Mouse (Mus musculus) frontal cortex, postnatal 14 days (tissue): ENCODE data around the gene Spats2.
"Not testable (repeated sequence)": the region's sequence is repeated elsewhere in the genome, so short reads cannot be mapped to it uniquely, and the experiment has no call there.

ENCODE experiments used
- DNase-seq, 2 experiments: peaks; one replicate each; pipeline ENCODE4 v3.0.0; 2022; ENCODE audit warnings: low spot score in 2 of 2

The Spats2 gene

DNA sequence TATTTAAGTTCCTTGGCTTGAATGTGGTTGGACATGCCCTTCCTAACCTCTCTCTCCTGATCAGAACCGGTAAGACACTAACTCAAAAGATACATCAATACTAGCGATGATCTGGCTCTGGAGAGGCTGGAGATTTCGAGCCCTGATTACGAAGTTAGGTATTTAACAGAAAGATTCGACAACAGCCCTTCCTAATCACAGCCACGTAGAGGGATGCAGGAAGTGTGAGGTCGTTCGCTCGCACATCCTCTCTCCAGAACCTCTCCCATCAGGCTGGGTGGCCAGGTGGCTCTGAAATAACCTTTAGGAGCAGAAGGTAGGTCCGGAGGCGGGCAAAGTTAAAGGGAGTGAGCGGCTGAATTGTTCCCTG lies at the start of gene Spats2:
Gene Spats2, plus strand, starts transcription at position 206 of the 370 bp plus-strand sequence.
- DNase-seq = no peak

DNA sequence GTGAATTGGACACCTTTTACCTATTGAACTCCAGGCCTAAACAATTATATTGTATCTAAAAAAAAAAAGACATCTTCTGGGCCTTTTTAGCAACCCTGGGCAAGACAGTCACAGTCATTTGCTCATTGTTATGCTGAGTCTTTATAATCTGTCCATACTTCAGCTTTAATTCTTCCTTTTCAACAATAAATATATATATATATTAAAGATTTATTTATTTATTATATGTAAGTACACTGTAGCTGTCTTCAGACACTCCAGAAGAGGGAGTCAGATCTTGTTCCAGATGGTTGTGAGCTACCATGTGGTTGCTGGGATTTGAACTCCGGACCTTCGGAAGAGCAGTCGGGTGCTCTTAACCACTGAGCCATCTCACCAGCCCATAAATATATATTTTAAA lies 49.7 kb upstream of the Spats2 start:
- DNase-seq = not testable (repeated sequence)

DNA sequence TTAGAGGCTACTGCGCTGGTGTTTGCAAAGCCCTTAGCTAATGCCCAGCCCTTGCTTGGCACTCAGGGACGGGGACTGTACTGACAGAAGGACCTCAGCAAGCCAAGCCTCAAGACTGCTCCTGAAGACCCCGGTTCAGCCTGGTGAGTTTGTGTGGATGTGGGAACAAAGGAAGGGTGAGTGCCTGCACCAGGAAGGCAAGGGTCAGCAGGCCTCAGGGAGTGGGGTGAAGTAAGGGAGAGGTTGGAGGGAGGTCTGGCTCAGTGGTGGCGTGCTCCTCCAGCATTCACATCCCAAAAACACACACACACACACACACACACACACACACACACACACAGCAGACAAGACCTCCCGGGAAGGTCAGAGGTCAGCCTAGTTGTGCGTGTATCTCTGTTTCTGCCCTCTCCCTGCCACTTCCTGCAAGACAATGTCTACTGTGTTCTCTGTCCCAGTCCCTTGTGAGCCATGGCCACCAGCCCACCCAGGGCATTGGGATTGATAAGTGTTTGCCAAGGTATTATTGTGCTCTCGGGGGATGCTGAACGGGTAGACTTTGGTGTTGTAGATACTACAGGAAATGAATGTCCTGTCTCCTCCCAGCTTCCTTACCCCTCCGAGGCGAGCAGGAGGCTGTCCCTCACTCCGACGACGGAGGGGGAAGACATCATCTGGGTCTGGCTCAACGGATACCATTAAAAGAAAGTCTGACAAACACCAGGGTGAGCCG lies 47.4 kb upstream of the Spats2 start:
- no peak for DNase-seq

DNA sequence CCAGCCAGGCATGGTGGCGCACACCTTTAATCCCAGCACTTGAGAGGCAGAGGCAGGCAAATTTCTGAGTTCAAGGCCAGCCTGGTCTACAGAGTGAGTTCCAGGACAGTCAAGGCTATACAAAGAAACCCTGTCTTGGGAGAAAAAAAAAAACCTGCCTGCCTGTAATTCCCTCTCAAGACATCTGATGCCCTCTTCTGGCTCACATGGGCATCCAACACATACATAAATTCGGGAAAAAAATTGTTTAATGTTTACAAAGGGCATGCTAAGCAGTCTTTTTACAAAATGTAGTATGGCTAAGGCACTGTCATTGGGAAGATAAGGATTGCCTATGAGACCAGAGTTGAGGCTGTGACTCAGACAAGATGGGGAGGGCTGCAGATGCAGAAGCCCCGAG lies 45.9 kb upstream of the Spats2 start:
- no peak for DNase-seq

DNA sequence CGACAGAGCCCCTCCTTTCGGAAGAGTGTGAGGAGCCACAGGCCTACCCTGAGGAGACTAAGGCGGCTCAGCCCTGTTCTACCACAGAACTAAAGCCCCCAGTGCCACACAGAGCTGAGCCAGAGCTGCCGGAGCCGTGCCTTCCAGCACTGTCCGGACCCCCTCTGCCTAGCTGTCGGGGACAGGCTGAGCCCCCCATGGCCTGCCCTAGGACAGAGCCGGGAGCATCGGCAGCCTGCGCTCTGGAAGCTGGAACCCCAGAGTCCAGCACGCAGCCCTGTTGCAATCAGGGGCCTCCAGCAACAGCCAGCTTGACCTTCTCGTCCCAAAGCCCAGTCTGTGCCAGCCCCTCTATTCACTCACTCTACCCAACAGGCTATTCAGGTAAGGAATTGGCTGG lies 43.4 kb upstream of the Spats2 start:
- no peak for DNase-seq

DNA sequence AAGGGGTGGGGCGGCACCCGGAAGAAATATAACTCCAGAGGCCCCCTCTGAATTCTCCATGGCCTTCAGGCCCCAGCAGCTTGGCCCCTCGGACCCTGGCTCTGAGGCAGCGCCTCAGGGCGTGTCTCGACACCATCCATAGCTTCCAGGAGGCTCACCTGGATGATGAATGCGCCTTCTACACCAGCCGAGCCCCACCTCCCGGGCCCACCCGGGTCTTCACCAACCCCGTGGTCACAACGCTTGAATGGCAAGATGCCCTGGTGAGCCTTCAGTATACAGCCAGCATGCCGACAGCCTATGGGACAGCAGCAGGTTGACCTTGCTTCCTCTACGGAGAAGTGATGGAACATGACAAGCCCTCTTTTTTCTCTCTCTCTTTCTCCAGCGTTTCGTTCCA lies 42.9 kb upstream of the Spats2 start:
- no peak for DNase-seq

DNA sequence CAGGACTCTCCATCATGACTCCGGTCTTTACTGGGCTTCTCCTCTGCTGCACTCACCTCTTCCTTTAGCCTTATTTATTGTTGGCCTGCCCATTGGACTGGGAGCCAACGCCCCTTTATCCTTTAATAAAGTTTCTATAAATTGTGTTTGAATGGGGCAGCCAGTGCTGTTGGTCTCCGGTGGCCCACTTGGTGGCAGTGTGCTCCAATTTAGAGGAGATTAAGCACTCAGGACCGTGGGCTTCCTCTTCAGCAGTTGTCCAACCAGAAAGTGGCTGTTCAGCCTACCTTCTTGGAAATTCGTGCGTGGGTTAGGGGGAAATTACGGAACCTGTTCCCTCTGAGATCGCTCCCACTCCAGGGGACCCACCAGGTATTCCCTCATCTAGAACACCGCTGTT lies 42.5 kb upstream of the Spats2 start:
- no peak for DNase-seq

DNA sequence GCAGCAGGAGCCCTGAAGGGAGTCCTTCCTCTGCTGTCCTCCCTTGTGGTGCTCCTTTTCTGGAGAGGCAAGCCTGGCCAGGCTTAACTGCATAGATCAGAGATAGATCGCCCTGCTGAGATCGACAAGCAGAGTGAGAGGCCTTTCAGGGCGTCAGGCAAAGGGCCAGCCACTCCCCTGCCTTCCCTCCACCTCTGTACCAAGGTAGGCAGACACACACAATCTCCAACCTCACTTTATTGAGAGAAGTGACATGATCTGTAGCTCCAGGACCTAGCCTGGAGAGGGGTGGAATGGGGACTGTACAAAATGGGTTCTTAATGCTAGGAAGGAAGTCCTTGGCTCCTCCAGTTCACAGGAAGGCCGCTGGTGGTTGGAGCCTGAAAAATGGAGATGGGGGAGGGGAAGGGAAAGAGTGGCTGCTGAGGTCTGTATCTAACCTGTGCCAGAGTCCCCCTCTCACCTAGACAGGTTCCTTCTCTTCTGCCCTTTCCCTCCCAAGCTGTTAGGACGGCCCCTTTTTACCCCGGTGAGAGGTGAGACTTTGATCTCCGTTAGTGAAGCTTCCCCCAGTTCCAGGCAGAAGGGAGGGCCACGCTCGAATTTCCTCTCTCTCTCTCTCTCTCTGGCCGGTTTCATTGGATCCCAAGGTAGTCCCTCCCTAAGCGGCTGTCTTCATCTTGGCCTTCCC lies 41.7 kb upstream of the Spats2 start:
- no peak for DNase-seq

DNA sequence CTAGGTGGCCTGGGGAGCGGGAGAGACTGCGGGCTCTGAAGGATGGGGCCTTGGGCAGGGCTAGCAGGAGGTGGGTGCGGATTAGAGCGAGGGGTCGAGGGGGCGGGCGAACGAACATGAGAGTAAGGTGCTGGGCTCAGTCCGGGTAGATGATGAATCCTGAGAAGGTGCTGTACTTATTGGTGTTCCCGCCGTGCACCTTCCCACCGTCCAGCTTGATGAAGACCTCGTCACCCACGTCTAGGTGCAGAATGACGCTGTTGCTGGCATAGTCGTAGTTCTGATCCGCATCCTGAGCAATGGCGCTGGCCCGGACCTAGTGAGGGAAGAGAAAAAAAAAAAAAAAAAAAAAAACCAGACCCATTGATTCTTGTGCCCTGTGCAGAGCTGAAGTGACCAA lies 41.1 kb upstream of the Spats2 start:
- DNase-seq = no peak

DNA sequence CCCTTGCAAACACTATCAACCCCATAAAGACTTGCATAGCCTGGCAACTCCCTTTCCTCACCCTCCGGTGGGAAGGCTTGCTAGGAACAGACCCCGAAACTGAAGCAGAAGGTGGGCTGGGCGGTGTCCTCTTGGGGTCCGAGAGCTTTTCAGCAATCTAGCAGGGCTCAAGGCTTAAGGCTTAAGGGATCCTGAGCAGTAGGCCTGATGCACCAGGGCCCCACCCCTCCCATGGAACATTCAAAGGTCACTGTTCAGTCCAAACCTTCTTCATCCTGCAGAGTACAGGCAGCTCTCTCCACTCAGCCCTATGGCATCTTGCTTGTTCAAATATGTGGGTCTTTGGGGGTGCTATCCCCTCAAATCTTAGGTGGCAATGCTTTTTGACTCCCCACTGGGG lies 39.7 kb upstream of the Spats2 start:
- DNase-seq = no peak

DNA sequence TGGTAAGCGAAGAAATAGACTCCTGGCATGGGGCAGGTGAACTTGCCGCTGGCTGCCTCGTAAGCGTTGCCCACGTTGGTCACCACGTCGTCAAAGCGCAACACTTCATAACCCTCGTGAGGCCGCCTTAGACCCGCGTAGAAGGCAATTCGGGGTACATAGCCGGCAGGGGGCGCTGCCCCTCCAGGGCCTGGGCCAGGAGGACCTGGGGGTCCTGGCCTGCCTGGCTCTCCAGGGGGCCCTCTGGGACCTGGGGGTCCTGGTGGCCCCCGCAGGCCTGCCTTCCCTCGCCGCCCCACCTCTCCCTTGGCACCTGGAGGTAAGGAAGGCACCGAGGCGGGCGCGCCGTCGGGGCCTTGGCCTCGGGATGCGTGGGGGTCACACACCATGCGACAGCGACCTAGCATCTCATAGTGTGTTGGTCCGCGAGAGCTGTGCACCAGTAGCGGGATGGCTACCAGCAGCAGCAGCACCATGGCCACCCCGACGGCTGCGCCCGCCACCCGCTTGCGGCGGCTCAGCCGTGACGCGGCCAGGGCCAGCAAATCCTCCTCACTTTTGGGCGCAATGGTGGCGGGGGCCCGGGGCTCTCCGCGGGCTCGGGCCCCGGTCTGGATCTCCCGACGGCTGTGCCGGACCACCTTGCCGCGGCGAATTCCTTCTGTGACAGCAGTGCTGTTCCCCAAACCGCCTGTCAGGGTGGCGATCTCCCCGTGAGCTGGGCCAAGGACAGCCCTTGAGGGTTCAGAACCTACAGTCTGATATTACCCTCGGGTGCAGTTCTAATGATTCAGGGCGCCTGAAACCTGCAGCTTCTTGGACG lies 38.3 kb upstream of the Spats2 start, which contains the start of gene C1ql4:
Gene C1ql4, minus strand, starts transcription at position 565 of the 823 bp plus-strand sequence.
- DNase-seq = no peak

DNA sequence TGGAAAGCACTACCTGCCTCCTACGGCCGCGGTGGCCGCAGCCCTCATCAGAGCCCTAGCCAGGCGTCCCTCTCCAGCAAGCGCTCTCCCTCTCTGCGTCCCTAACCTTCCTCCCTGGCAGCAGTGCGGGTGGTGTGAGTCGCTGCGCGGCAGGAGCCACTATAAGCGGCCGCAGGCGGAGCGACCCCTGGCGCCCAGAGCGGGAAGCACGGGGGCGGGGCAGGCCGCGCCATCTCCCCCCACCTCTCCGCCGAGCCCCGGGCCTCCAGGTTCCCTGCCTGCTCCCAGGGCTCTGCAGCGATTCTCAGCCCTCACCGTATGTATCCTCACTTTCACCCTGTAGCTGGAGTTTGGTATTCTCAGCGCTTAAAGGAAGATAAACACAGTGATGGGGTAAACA lies 37.4 kb upstream of the Spats2 start:
- DNase-seq = peak in 1 of 2 experiments; percentile 43

DNA sequence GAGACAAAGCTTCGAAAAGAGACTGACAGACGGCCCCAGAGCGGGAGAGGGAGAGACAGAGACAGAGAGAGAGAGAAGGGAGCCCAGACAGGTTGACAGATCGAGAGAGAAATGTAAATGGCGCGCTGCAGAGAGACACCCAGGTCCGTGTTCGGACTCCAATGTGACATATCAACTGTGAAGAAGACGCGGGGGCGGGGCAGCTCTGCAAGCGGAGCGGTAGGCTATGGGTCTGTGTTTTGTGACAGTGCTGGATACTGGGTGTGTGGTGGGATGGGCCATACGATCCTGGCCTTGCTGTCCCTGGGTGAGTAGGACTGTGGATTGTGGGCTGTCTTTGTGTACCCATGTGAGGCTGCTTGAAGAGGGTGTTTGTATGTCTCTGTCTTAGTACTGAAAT lies 36.6 kb upstream of the Spats2 start:
- DNase-seq = no peak

DNA sequence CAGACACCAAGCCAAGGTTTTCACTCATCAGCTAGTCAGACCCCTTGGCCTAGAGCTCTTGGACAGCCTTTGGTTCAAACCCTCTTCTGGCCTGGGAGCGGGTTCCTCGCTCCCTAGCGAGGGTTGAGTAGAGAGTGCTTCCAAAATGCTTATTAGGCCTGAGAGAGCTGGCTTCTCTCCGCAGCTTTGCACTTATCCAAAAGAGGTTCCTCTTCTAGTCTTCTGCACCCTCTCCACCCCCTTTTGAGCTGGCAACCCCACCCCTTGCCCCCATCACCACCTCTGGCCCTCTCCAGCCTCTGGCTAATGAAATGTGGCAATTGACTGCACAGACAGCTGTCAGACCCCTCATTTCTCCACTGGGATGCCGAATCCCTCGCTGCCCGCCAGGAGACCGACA lies 32.8 kb upstream of the Spats2 start, which contains the start of gene Dnajc22:
Gene Dnajc22, plus strand, starts transcription at position 301 of the 400 bp plus-strand sequence.
- no peak for DNase-seq

DNA sequence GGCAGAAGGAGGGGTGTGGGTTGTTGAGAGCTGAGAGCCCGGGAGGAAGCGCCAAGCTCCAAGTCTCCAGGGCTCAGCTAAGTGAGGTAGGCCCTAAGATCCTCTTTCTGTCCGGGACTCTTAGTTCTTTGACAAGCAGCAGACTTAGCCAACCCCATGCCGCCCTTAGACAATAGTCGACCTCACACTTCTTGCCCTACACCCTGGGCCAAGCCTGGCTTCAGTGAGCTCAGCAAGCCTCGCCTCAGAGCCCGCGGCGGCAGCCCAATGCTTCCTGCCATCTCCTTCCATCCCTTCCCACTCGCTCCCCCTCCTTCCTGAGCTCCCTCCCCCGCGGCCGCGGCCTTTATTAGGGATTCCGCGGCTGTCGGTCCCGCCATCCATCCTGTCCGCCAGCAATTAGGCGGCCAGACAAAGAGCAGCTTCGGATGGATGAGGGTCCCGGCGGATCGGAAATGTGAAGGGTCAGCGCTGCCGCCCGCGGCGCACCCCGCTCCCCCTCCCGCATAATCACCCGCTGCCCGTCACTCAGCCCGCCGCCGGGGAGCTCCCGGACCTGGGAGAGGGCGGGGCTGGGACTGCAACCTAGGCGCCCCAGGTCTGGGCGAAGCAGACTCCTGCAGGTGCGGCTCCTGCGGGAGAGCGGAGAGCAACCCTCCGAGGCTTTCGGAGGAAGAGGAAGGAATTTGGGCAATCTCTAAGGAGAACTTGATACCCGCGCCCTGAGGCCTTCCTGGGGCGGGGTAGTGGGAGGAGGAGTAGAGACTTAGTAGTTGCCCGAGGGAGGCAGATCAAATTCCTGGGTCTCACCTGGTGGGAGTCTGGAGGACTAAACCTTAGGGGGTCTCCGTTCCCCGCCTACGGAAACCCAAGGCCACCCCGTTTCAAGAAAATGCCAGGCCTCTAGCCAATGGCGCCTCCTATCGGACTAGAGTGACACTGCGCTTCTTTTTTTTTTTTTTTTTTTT lies 32.1 kb upstream of the Spats2 start:
- no peak for DNase-seq

DNA sequence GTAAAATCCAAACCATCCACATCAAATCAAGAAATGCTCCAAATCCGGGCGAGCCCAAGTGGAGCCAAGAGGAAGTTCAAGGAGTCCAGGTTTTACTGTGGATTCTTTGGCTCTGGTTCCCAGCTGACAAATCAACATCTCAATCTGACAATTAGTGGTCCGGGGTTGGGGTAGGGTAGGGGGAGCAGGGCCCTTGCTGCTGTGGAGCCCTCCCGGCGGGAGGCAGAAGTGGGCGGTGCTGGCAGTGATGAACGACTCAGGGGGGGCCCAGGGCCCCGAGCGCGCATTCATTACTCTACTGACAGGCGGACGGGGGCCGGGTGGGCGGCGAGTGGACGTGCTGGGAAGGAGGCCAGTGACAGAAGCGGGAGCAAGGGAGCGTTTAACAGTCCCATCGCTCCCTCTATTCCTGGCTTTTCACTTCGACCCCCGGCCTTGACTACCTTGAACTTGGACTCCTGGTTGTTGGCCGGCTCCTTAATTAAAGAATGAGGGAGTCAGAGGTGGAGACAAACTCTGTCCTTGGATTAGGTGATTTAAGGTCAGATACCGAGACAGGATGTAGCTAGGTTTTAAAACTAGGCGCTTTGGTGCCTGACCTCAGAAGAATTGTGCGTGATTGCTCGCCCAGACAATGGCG lies 31.0 kb upstream of the Spats2 start:
- DNase-seq = no peak

DNA sequence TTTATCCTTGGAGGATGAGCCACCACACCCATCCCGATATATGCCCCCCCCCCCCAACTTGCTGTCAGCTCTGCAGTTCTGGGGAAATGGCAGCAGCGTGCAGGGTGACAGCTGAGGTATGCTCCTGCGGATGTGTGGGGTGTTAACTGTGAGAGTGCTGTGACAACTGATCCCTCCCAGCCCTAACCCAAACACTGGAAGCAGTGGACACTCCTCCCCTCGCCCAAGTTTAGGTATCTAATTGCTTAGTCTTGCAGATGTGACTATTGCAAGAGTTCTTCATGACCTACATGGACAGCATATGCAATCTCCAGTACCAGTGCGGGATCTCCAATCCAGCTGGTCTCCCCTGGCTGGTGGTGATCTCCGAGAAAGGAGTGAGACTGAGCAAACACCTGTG lies 30.4 kb upstream of the Spats2 start:
- no peak for DNase-seq

DNA sequence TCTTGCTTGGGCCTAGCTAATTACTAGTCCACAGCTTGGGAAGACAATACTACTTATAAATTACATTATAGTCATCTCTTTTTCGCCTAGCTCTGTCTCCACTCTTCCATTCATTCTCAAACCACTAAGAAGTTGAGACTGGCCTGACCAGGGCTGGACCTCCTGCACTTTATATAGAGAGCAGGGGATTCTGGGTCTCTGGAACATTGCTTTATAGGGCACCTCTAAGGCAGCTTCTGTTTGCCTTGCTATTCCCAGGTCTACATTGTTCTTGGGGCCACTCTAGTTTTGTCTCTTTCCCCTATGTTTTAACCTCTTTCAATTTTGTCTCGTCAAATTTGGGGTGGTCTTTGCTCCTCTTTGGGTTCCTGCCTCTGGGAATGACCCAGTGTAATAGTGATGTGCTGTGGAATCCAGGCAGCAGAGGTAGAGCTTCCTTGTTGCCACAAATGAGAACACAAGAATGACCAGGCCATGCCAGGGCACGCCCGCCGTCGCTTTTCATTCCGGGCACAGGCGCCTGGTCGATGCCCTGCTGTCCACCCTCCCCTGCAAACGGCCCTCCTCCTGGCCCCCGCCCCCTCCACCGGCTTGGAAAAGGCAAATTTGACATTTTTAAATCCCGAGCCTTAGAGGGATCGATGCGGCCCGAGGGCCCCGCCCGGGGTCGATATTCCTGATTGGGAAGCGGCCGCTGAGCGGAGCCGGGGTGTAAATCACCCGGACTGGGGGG lies 29.5 kb upstream of the Spats2 start:
- DNase-seq = no peak

DNA sequence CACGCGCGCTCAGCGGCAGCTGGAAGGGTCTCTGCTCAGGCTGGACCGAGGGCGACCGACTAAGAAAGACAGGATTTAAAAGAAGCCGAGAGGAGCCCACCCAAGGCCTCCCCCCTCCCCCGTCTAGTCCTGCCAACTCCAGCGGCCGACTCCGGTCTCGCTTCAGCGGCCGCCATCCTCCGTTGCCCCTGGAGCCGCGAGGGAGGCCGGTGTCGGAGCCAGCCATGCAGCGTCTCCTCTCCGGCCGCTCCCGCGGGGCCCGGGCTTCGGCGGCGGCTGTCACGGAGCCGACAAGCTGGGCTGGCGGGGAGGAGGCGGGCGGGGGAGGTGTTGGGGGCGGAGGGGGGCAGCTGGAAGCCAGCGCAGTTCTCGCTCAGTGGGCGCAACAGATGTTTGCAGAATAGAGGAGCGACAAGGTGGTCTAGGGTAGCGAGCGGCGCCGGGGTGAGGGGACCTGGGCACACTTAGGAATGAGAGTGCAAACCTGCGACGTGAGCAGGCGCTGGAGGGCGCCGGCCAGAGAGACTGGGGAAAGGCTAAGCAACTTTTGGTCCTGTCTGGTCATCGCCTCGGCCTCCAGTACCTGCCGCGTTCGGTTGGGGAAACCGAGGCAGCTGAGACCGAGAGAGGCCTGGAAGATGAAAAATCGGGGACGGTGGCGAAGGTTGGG lies 28.8 kb upstream of the Spats2 start:
- DNase-seq = no peak
